ENCODE assay signal across 20 mouse cellular contexts in genomic region chr3:103412247-103412646, GRCm38 (mm10).
"Had no signal": no experiment of that assay in that cellular context is flagged by ENCODE, and none has a peak within 500 bp of the region (broad histone marks: within the 10 kb centered on the region; RNA-seq: fewer than 3 reads in every experiment).

No protein-coding gene starts in this region.

- H3K4me3 ChIP-seq: kidney, embryonic 15.5 days; limb, embryonic 12.5 days; liver, embryonic 12.5 days; liver, embryonic 15.5 days; lung, embryonic 15.5 days; megakaryocyte, embryonic 14.5 days; midbrain, embryonic 10.5 days; midbrain, embryonic 13.5 days had no signal

- H3K27me3 ChIP-seq: kidney, embryonic 15.5 days; limb, embryonic 12.5 days; liver, embryonic 12.5 days; liver, embryonic 15.5 days; lung, embryonic 15.5 days; midbrain, embryonic 13.5 days had no signal

- H3K9me3 ChIP-seq: kidney, embryonic 15.5 days; limb, embryonic 12.5 days; liver, embryonic 12.5 days; liver, embryonic 15.5 days; lung, embryonic 15.5 days; megakaryocyte, embryonic 14.5 days; midbrain, embryonic 10.5 days; midbrain, embryonic 13.5 days had no signal

- DNase-seq: kidney, adult 8-10 months; kidney, postnatal 10 days; kidney, postnatal 36 days; liver; lung, adult 18-20 months; lung, postnatal 10 days; lung, postnatal 36 days; right cerebral cortex, postnatal 25 days; spleen, adult 18-20 months; thymus, postnatal 36 days had no signal

- H3K9ac ChIP-seq: kidney, embryonic 15.5 days; limb, embryonic 12.5 days; liver, embryonic 12.5 days; liver, embryonic 15.5 days; lung, embryonic 15.5 days; midbrain, embryonic 13.5 days had no signal

- H3K36me3 ChIP-seq: kidney, embryonic 15.5 days; limb, embryonic 12.5 days; liver, embryonic 12.5 days; liver, embryonic 15.5 days; lung, embryonic 15.5 days; midbrain, embryonic 10.5 days; midbrain, embryonic 13.5 days had no signal

- ATAC-seq: intestine, postnatal 0 days; liver, embryonic 12.5 days; midbrain, embryonic 13.5 days; midbrain, embryonic 16.5 days had no signal

- H3K4me1 ChIP-seq: liver, embryonic 12.5 days; liver, embryonic 15.5 days; midbrain, embryonic 13.5 days had no signal

- H3K27ac ChIP-seq: kidney, embryonic 15.5 days; limb, embryonic 12.5 days; liver, embryonic 12.5 days; liver, embryonic 15.5 days; lung, embryonic 15.5 days; midbrain, embryonic 10.5 days; midbrain, embryonic 13.5 days had no signal

- H3K4me2 ChIP-seq: kidney, embryonic 15.5 days; limb, embryonic 12.5 days; liver, embryonic 12.5 days; liver, embryonic 15.5 days; lung, embryonic 15.5 days; midbrain, embryonic 13.5 days had no signal
